Mouse (Mus musculus) kidney, adult 8-10 months (tissue): ENCODE results near the gene Med12l.

ENCODE experiments used
- DNase-seq, 2 experiments: peaks; one replicate each; pipeline ENCODE4 v3.0.0; 2022

The Med12l gene

DNA sequence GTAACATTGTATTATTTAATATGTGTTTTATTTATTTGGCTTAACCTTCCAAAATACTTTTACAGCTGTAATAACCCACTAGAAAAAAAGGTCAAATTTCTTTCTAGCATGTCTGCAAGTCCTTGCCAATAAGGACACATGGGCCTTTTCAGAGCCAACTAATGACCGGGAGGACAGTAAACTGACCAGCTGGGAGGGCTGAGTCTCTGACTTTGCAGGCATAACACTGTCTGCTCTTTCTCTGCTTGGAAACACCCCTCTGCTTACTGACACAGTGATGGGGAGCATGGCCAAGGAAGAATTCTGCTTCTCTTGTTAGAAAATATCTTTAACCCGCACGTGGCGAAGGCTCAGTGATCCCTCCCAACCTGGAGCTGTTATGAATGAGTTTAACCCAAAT lies 337.4 kb downstream of the Med12l start:
- peak in 1 of 2 experiments; percentile 12 for DNase-seq

DNA sequence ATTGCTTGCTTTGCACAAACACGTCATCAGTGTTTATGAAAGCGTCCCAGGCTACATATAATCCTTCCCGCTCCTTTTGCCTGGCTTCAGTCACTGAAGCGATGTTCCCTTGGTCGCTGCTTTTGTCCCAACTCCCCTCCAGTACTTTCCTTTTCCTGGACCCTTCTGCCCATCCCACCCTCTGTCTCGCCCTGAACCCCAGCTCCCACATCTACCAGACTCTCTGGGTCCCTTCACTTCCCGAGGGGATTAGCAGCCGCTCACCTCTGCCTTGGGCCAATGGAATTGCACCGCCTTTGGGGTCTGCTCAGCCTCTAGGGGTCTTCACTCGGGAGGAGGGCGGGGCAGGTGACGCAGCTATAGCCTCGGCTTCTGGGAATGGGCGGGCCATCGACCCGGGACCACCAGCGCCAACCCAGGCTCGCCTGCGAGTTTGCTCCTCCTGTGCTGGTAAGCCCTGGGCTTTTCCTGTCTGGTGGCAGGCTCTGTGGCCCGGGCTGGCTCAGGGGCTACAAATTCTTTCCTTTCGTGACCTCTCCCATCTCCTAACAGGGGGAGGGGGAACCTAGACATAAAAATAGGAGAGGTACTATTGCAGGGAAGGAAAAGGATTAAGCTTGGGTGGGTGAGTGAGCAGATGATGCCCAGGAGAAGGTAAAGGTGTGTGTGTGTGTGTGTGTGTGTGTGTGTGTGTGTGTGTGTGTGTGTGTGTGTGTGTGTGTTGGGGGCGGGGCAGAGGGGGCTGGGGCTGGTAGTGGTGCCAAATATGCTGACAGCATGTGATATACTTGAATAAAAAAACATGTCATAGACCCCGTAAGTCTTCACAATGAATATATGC lies 338.7 kb downstream of the Med12l start, which contains the start of gene Igsf10:
TSS of gene Igsf10 (minus strand) at position 330 of the 841 bp plus-strand sequence.
- DNase-seq, result no peak

DNA sequence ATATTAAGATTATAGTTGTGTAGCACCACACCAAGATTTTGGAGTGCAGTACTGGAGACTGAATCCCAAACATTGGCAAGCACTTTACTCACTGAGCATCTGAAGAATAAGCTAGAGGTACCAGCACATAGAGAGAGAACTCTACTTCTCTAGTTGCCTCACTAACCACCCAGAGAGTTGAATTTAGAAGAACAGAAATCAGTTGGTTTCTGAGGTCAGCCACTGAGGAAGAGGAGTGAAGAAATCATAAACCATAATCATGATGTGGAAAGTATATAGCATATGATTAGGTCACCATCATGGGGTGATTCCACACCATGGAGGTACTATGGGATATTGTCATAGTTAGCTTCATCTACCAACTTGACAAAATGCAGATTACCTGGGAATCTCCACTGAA lies 346.1 kb downstream of the Med12l start:
- DNase-seq, result no peak

DNA sequence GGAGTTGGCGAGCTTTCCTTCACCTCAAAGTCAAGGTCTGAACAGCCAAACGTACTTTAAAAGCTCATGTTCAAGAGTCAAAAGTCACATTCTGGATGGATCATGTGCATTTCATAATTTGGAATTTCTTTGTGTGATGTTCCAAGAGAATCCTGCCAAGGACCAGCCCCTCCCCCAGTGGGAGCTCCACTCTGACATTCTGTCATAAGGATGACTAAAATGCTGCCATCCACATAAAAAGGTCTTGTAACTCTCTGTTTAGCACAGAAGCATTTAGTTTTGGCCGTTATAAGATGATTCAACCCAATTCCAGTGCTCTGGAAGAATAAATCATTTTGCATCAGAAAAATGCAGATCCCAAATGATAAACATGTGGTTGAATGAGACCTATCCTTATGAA lies 348.5 kb downstream of the Med12l start:
- DNase-seq, result no peak

DNA sequence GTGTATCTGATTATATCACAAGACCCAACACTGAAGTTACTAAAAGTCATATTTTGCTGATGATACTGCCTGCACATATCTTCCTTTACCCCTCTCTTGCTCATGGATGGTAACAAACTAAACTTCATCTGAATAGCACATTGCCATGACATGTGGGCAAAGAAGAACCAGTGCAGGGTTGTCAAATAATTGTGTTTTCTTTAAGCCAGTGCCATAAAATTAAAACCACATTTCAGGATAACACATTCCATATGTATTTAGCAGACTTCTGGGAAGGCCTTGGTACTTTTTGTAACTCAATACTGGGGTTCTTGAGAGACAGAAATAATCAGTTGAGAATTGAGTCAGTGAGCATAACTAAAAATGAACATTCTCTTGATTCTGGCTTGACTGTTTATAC lies 354.5 kb downstream of the Med12l start:
- no peak for DNase-seq

DNA sequence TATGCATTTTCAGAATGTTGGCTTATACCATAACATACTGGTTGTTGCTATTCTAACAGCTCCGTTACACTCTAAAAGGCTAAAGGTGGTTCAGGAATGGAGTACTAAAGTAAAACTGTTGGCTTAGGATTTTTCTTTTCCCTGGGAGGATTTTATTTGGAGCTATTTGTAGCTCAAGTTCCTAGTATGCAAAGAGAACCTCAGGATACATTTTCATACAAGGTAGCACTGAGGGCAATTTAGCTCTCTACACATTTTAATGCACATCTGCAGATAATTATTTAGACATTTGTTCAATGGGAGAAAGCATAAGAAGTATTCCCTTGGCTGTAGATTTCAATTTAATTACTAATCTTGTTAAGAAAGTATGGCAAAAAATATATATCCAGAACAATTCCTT lies 356.3 kb downstream of the Med12l start:
- no peak for DNase-seq
